Mouse (Mus musculus) left cerebral cortex, postnatal 25 days (tissue): ENCODE measurements around the gene Imp4. TPM values are rescaled to one million over a fixed set of nuclear protein-coding genes. Genes with fewer than 3 reads are reported as not detected.
"Not testable (repeated sequence)": the region's sequence is repeated elsewhere in the genome, so short reads cannot be mapped to it uniquely, and the experiment has no call there.

Source experiments
- DNase-seq, 2 experiments: peaks; one replicate each; pipeline ENCODE4 v3.0.0; 2022; ENCODE audit warnings: low spot score in 2 of 2, mixed read lengths in 1 of 2
- intact Hi-C: fragments of 180-260 bp; cut with DNase I; formaldehyde crosslinking; loops from one replicate; pipeline ENCODE4 v1.15.1; 2025
- total RNA-seq, 2 experiments: library from RNA; stranded (reverse); gene quantifications; 2 replicates each; pipeline ENCODE4 v1.2.3; 2021

Gene Imp4
- 10 to 100 TPM; 29.1 to 35.1 TPM for total RNA-seq

- intact Hi-C loops, result no loop called here
- peak; percentile 95 to 98 for DNase-seq
Measured at GRCm38 (mm10) chr1:34439215-34439960, at the start of gene Imp4, which contains the start of gene Ccdc115. Gene Imp4 (plus strand): TSS chr1:34439851. Gene Ccdc115 (minus strand): TSS chr1:34439672.

- DNase-seq, result no peak
- intact Hi-C loops, result no loop called here
Measured at GRCm38 (mm10) chr1:34396321-34396720, 43.3 kb upstream of the Imp4 start.

- intact Hi-C loops, result no loop called here
- DNase-seq, result no peak
Measured at GRCm38 (mm10) chr1:34399182-34399953, 40.3 kb upstream of the Imp4 start.

DNA sequence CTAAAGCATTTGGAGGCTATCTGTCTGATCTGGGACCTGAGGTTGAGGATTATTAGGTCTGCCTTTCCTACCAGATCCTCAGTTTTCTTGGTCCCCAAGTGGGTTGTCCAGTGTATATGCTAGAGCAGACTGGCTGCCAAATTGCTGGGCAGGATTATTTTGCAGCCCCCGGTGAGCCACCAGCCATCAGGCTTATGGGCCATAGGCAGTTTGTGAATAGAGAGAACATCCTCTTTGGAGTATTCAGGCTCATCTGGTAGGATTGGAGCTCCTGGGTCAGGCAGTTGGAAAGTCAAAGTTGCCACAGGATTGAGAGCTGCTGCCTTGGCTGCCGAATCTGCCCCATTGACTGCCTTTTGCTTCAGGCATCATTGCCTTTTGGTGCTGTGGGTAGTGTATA is 11.2 kb upstream of the Imp4 start:
- DNase-seq, result no peak
- intact Hi-C loops, result no loop called here

DNA sequence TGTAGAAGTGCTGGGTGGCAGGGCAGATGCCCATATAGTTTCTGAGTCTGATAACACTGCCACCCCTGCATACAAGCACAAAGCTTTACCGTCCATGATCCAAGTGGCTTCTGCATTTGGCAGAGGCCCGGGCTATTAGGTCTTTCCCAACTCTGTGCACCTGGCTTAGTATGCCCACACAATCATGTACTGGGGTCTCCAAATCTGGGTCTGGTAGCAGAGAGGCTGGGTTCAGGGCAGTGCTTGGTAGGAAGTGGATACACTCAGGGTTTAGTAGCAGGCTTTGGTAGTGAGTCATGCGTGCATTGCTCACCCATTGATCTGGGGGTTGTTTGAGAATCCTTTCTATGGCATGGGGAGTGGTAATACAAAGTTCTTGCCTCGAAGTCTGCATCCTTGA is 10.4 kb upstream of the Imp4 start:
- intact Hi-C loops, result no loop called here
- no peak for DNase-seq

- intact Hi-C loops, result loop anchor here (5.0 kb wide), 1 partner anchor 419 kb away; no protein-coding TSS in a partner anchor
- DNase-seq, result no peak
Measured at GRCm38 (mm10) chr1:34430981-34431380, 8.7 kb upstream of the Imp4 start.

GRCm38 (mm10) chr1:34431431-34431830 is 8.2 kb upstream of the Imp4 start:
- intact Hi-C loops, result loop anchor here (5.0 kb wide), 1 partner anchor 419 kb away; no protein-coding TSS in a partner anchor
- no peak for DNase-seq

DNA sequence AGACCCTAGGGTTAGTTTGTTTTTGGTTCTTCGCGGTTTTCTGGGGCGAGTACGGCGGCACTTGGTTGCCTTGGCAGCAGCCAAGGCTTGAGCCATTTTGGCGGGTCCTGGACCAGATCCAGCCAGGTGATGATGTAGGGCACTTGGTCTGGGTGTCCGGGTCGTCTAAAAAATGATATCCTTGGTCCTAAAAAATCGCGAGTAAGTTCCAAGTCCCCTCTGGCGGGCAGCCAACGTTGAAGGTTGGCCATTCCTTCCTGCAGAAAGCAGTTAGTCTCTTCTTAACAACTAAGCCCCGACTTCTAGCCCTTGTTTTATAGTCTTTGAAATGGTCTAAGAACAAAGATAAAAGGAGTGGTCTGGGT is 7.3 kb upstream of the Imp4 start:
- DNase-seq, result peak in 1 of 2 experiments; percentile 11
- intact Hi-C loops, result loop anchor here (5.0 kb wide), 1 partner anchor 420 kb away; no protein-coding TSS in a partner anchor

GRCm38 (mm10) chr1:34432776-34433481 is 6.7 kb upstream of the Imp4 start:
- intact Hi-C loops, result loop anchor here (5.0 kb wide), 1 partner anchor 421 kb away; no protein-coding TSS in a partner anchor
- peak; percentile 42 to 57 for DNase-seq

- intact Hi-C loops, result loop anchor here (5.0 kb wide), 1 partner anchor 422 kb away; no protein-coding TSS in a partner anchor
- DNase-seq, result peak; percentile 34 to 39
Measured at GRCm38 (mm10) chr1:34433891-34434521, 5.6 kb upstream of the Imp4 start.

DNA sequence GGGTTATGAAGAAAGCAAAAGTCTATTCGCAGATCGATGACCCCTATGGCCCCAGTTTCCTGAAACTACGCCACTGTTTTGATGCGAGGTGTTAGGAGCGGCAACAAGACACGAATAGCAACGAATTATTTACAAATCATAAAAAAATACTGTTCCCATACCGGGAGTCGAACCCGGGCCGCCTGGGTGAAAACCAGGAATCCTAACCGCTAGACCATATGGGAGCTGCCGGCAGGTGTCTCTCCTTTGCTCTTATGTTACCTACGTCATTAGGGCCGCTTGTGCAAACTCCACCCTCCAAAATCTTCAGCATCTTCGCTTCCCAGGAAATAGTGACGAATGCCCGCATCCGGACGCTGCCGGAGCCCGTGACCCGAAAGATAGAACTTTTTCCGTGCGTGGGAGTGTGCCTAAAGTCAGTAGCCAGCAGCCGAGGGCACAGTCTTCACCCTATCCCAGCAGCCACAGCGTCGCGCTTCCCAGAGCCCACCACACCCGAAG is 4.9 kb upstream of the Imp4 start:
- intact Hi-C loops, result loop anchor here (5.0 kb wide), 1 partner anchor 422 kb away; no protein-coding TSS in a partner anchor
- DNase-seq, result peak; percentile 92 to 96

DNA sequence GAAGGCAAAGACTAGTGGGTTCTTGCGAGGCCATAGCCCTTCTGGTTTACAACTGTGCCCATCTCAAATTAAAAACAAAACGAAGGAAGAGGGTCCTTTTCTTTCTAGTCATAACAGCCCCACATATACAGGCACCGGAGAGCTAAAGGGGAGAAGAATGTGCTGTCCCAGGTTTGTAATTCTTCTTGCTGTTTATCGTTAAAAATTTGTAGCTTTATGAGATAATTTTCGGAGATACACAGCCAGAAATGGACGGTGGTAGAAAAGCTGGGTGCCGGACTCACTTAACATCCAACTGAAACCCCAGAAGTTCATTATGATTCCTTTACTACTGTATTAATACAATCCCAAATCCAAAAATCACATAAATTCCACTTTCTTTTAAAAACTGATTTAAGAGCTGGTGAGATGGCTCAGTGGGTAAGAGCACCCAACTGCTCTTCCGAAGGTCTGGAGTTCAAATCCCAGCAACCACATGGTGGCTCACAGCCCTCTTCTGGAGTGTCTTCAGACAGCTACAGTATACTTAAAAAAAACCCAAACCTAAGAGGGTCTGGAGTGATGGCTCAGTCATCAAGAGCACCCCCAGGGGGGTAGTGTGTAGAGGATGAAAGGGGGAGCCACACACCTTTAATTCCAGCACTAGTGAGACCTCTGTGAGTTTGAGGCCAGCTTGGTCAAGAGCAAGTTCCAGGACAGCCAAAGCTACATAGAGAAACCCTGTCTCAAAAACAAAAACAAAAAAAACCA is 4.1 kb upstream of the Imp4 start:
- intact Hi-C loops, result no loop called here

DNA sequence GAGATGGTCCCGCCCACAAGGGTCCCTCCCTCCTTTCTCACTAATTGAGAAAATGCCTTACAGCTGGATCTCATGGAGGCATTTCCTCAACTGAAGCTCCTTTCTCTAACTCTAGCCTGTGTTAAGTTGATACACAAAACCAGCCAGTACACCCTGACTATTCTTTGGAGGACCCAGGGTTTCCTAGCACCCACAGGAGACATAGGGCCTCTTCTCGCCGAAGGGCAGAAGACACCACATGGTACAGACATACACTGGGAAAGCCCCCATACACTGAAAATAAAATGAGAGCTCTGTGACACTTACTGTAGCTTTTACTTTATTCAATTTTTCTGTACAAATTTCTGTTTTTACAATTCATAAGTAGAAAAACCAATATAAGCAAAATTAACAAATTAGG is 3.3 kb upstream of the Imp4 start:
- DNase-seq, result no peak
- intact Hi-C loops, result no loop called here

More for the DNA sequence above, 4.1 kb upstream of the Imp4 start:
- peak in 1 of 2 experiments; percentile 19 for DNase-seq

DNA sequence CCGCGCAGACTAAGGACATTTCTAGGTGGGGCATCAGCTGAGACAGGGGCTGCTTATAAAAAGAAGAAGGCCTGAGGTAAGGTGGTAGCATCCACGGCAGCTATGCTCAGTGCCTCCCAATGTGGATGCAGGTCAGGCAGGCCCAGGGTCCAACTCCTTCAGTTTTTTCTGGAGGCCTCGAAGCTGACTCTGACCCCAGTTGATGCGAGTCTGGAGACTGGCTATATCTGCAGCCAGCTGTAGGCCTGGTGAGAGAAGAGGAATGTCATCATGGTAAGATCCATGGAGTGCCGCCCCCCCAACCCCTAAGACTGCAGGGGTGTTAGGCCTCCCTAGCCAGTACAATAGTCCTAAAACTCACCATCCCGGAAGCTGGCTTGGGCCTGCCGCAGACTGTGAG is 2.3 kb upstream of the Imp4 start:
- DNase-seq, intact Hi-C loops: not testable (repeated sequence)

DNA sequence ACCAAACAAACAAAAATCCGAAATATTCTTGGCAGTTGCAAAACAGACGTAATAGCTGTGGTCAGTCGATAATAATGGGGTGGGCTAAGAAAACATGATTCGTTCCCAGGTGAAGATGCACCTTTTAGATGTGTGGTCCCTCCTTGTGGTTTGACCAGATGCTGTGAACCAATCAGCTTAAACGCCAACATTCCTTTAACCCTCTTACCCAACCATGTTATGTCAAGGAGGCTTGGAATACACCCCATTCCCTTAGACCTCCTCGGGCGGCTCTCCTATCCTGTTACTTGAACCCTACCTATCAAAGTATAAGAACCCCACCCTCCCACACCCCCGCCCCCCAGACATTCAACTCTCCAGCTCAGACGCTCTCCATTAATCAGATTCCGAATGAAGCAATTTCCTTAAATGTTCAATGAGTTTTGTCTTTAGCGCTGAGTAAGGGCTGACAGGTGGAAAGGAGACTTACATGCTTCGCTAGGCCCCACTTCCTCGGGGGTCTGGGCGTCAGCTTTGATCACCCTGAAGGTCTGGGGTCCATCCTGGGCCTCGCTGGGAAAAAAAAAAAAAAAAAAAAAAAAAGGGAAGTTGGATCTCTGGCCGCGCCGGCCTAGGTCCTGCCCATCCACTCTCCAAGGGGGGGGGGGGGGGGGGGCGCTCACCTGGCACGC is 1.1 kb upstream of the Imp4 start:
- no peak for DNase-seq
- intact Hi-C loops, result no loop called here

DNA sequence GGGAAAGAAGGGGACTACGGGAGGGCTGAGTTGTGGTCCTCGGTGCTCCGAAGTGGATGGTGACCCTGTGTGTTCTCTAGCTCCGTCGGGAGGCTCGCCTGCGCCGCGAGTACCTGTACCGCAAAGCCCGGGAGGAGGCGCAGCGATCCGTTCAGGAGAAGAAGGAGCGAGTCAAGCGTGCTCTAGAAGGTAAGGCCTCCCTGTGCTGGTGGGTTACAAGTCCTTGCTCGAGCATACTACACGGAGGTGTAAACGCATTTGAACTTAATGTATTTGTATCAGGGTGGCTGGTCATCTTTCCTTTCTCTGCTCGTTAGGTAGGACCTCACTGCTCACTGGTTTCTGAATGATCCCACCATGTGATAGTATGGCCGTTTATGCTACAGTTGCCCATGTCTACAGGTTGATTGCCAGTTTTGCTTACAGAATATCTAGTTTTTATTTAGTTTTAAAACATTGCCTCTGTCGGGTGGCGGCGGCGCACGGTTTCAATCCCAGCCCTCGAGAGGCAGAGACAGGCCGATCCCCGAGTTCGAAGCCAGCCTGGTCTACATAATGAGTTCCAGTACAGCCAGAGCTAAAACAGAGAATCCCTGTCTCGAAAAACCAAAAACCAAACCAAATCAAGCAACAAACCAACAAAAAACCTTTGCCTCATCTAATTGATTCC is 445 bp downstream of the Imp4 start:
- no peak for DNase-seq
- intact Hi-C loops, result no loop called here

GRCm38 (mm10) chr1:34443124-34443523 is 3.5 kb downstream of the Imp4 start:
- DNase-seq, result no peak
- intact Hi-C loops, result no loop called here

- DNase-seq, result no peak
- intact Hi-C loops, result no loop called here
Measured at GRCm38 (mm10) chr1:34458431-34458830, 18.8 kb downstream of the Imp4 start.
